ENCODE assay signal across 25 mouse cellular contexts in genomic region chr9:98700571-98700970, GRCm38 (mm10).
"Had no signal": no experiment of that assay in that cellular context is flagged by ENCODE, and none has a peak within 500 bp of the region (broad histone marks: within the 10 kb centered on the region; RNA-seq: fewer than 3 reads in every experiment).

No protein-coding gene starts in this region.

- DNase-seq: gastrocnemius, adult 2 months; gastrocnemius, postnatal 10 days; gastrocnemius, postnatal 25 days; heart, adult 2 months; heart, postnatal 14 days; heart, postnatal 4 days; kidney, adult 18-20 months; kidney, adult 8-10 months; kidney, postnatal 10 days; kidney, postnatal 4 days; liver had no signal

- H3K27me3 ChIP-seq: heart, embryonic 13.5 days; heart, embryonic 15.5 days; hindbrain, embryonic 12.5 days; intestine, embryonic 15.5 days; limb, embryonic 12.5 days had no signal

- H3K4me1 ChIP-seq: heart, embryonic 15.5 days; intestine, embryonic 15.5 days had no signal

- H3K9me3 ChIP-seq: heart, embryonic 13.5 days; heart, embryonic 15.5 days; hindbrain, embryonic 10.5 days; hindbrain, embryonic 12.5 days; intestine, embryonic 15.5 days; limb, embryonic 10.5 days; limb, embryonic 12.5 days had no signal

- ATAC-seq: hindbrain, embryonic 16.5 days; inflammation-experienced regulatory T-cells, adult 6 months; intestine, embryonic 15.5 days; intestine, postnatal 0 days had no signal

- H3K4me3 ChIP-seq: gastrocnemius, adult 2 months; heart, adult 2 months; heart, embryonic 13.5 days; heart, embryonic 15.5 days; hindbrain, embryonic 10.5 days; hindbrain, embryonic 12.5 days; intestine, embryonic 15.5 days; layer of hippocampus, adult 2 months; left cerebral cortex, adult 2 months; limb, embryonic 10.5 days; limb, embryonic 12.5 days had no signal

- H3K9ac ChIP-seq: heart, embryonic 13.5 days; heart, embryonic 15.5 days; hindbrain, embryonic 12.5 days; hindbrain, embryonic 14.5 days; intestine, embryonic 15.5 days; limb, embryonic 12.5 days had no signal

- H3K4me2 ChIP-seq: heart, embryonic 13.5 days; heart, embryonic 15.5 days; hindbrain, embryonic 12.5 days; hindbrain, embryonic 14.5 days; intestine, embryonic 15.5 days; limb, embryonic 12.5 days; liver, embryonic 11.5 days had no signal

- H3K36me3 ChIP-seq: heart, embryonic 13.5 days; heart, embryonic 15.5 days; hindbrain, embryonic 10.5 days; hindbrain, embryonic 12.5 days; intestine, embryonic 15.5 days; limb, embryonic 10.5 days; limb, embryonic 12.5 days had no signal

- H3K27ac ChIP-seq: gastrocnemius, adult 2 months; heart, adult 2 months; heart, embryonic 13.5 days; heart, embryonic 15.5 days; hindbrain, embryonic 10.5 days; hindbrain, embryonic 12.5 days; hindbrain, embryonic 14.5 days; intestine, embryonic 15.5 days; layer of hippocampus, adult 2 months; left cerebral cortex, adult 2 months; limb, embryonic 10.5 days; limb, embryonic 12.5 days had no signal
